Mouse (Mus musculus): ENCODE results near the gene Nfkb1. TPM values are rescaled to one million over a fixed set of nuclear protein-coding genes. Genes with fewer than 3 reads are reported as not detected.

The Nfkb1 gene
- polyA plus RNA-seq (2012; rRNA removed): 78.0 and 106 TPM in 2 replicates

GRCm38 (mm10) chr3:135691191-135692131 lies at the start of gene Nfkb1:
Gene Nfkb1 (minus strand): TSS chr3:135691547.

Other genes starting within 250 kb of the Nfkb1 start
- gene Manba, start 205.9 kb downstream of the Nfkb1 start, polyA plus RNA-seq (2012; rRNA removed): 3.8 and 5.4 TPM in 2 replicates
- 8.2 and 12.9 TPM in 2 replicates for gene Slc39a8, start 133.7 kb upstream of the Nfkb1 start, polyA plus RNA-seq (2012; rRNA removed)